17 mouse cellular contexts compared by ENCODE assay signal in the genomic region with DNA sequence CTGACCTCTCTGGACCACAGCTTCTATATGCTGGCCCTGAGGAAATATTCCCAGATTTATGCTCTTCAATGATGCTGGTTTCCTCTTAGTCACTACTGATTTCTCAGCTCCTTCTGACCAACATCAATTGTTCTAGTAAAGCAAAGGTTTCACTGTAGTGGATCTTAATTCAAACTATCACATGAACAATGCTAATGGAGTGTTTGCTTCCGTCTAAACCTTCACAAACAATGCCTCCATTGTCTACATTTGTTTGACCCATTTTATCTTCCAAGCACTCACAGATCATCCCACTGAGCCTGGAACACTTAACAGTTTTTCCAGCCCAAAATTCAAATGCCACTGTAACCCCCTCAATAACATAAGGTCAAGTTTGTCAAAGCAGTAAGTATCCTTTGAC.
"Had no signal": no experiment of that assay in that cellular context is flagged by ENCODE, and none has a peak within 500 bp of the region (broad histone marks: within the 10 kb centered on the region; RNA-seq: fewer than 3 reads in every experiment).

No protein-coding gene starts in this region.

- H3K27me3 ChIP-seq: limb, embryonic 12.5 days; liver, embryonic 15.5 days; midbrain, embryonic 15.5 days; neural tube, embryonic 13.5 days; stomach, embryonic 15.5 days had no signal

- H3K4me1 ChIP-seq: liver, embryonic 15.5 days; midbrain, embryonic 15.5 days; neural tube, embryonic 13.5 days; stomach, embryonic 15.5 days had no signal

- H3K4me2 ChIP-seq: limb, embryonic 12.5 days; liver, embryonic 15.5 days; midbrain, embryonic 11.5 days; midbrain, embryonic 15.5 days; neural tube, embryonic 13.5 days; stomach, embryonic 15.5 days had no signal

- DNase-seq: kidney, adult 11 months; layer of hippocampus, adult 9-11 months; layer of hippocampus, postnatal 36 days; liver; lung, adult 2 months; lung, postnatal 36 days; spleen, adult 18-20 months; thymus, adult 2 months; thymus, postnatal 25 days had no signal

- ATAC-seq: lung, postnatal 0 days; midbrain, embryonic 15.5 days had no signal

- H3K9me3 ChIP-seq: limb, embryonic 12.5 days; liver, embryonic 15.5 days; midbrain, embryonic 15.5 days; neural tube, embryonic 13.5 days; stomach, embryonic 15.5 days had no signal

- H3K9ac ChIP-seq: limb, embryonic 12.5 days; liver, embryonic 15.5 days; midbrain, embryonic 15.5 days; neural tube, embryonic 13.5 days; stomach, embryonic 15.5 days had no signal

- H3K4me3 ChIP-seq: limb, embryonic 12.5 days; liver, embryonic 15.5 days; midbrain, embryonic 15.5 days; neural tube, embryonic 13.5 days; stomach, embryonic 15.5 days had no signal

- H3K27ac ChIP-seq: kidney, postnatal 0 days; limb, embryonic 12.5 days; liver, embryonic 15.5 days; midbrain, embryonic 15.5 days; neural tube, embryonic 13.5 days; stomach, embryonic 15.5 days had no signal

- H3K36me3 ChIP-seq: limb, embryonic 12.5 days; liver, embryonic 15.5 days; midbrain, embryonic 15.5 days; neural tube, embryonic 13.5 days; stomach, embryonic 15.5 days had no signal
